Mouse (Mus musculus): ENCODE measurements around the gene Tcea3. TPM values are rescaled to one million over a fixed set of nuclear protein-coding genes. Genes with fewer than 3 reads are reported as not detected.

Gene Tcea3
- polyA plus RNA-seq, 1 experiment = 1.8 TPM

GRCm38 (mm10) chr4:136206033-136206893 is 41.3 kb upstream of the Tcea3 start, which contains the start of gene Asap3:
Gene Asap3, plus strand, starts transcription at chr4:136206365.
- Histone ChIP-seq H3K4me3 (ENCODE audit: control insufficient read depth, insufficient read depth, low read length) (peak within 1 kb of the TSS; percentile 50), H3K4me1 (replicated peaks; ENCODE audit: control insufficient read depth, insufficient read depth, low read length) (peaks cover 14% of the 10 kb centered on the region), H3K36me3 (ENCODE audit: control insufficient read depth, insufficient read depth, low read length) (no peaks in the 10 kb centered on the region), H3K27ac (ENCODE audit: control insufficient read depth, insufficient read depth, low read length) (no peak within 1 kb of the TSS), H3K27me3 (ENCODE audit: control insufficient read depth, insufficient read depth, low read length) (peaks cover 2% of the 10 kb centered on the region; the same call in 1 of the 2 replicates)
- WGBS = 1% methylated on average over 54 of the region's 54 CpGs
- TF ChIP-seq CTCF (IDR thresholded peaks at IDR 0.05; ENCODE audit: borderline replicate concordance, control insufficient read depth, extremely low read depth, insufficient read depth, low read length, poor library complexity) = no peak
- TF ChIP-seq POLR2A (IDR thresholded peaks at IDR 0.05; ENCODE audit: control insufficient read depth, extremely low read depth, insufficient read depth, low read length, poor library complexity) = no peak
- DNase-seq = peak; percentile 91

GRCm38 (mm10) chr4:136206943-136207342 is 40.6 kb upstream of the Tcea3 start:
- no peak overlapping the region for H3K27ac ChIP-seq (ENCODE audit: control insufficient read depth, insufficient read depth, low read length)
- TF ChIP-seq POLR2A (IDR thresholded peaks at IDR 0.05; ENCODE audit: control insufficient read depth, extremely low read depth, insufficient read depth, low read length, poor library complexity) (no peak), CTCF (IDR thresholded peaks at IDR 0.05; ENCODE audit: borderline replicate concordance, control insufficient read depth, extremely low read depth, insufficient read depth, low read length, poor library complexity) (no peak)
- H3K4me1 ChIP-seq (replicated peaks; ENCODE audit: control insufficient read depth, insufficient read depth, low read length) = peaks cover 14% of the 10 kb centered on the region
- DNase-seq = no peak
- WGBS = 19% methylated on average over 6 of the region's 6 CpGs
- peaks cover 2% of the 10 kb centered on the region; the same call in 1 of the 2 replicates for H3K27me3 ChIP-seq (ENCODE audit: control insufficient read depth, insufficient read depth, low read length)
- no peaks in the 10 kb centered on the region for H3K36me3 ChIP-seq (ENCODE audit: control insufficient read depth, insufficient read depth, low read length)
- peak overlapping the region; percentile 50 for H3K4me3 ChIP-seq (ENCODE audit: control insufficient read depth, insufficient read depth, low read length)

- TF ChIP-seq POLR2A (IDR thresholded peaks at IDR 0.05; ENCODE audit: control insufficient read depth, extremely low read depth, insufficient read depth, low read length, poor library complexity) = no peak
- no peak for TF ChIP-seq CTCF (IDR thresholded peaks at IDR 0.05; ENCODE audit: borderline replicate concordance, control insufficient read depth, extremely low read depth, insufficient read depth, low read length, poor library complexity)
- 82% methylated on average over 9 of the region's 9 CpGs for WGBS
- H3K27ac ChIP-seq (ENCODE audit: control insufficient read depth, insufficient read depth, low read length) = no peak overlapping the region
- no peak overlapping the region for H3K4me3 ChIP-seq (ENCODE audit: control insufficient read depth, insufficient read depth, low read length)
- no peaks in the 10 kb centered on the region for H3K36me3 ChIP-seq (ENCODE audit: control insufficient read depth, insufficient read depth, low read length)
- H3K27me3 ChIP-seq (ENCODE audit: control insufficient read depth, insufficient read depth, low read length) = peaks cover 2% of the 10 kb centered on the region; the same call in 1 of the 2 replicates
- no peak for DNase-seq
- peaks cover 11% of the 10 kb centered on the region for H3K4me1 ChIP-seq (replicated peaks; ENCODE audit: control insufficient read depth, insufficient read depth, low read length)
Observed at GRCm38 (mm10) chr4:136210931-136211330, 36.6 kb upstream of the Tcea3 start.

- H3K27me3 ChIP-seq (ENCODE audit: control insufficient read depth, insufficient read depth, low read length) = peaks cover 2% of the 10 kb centered on the region; the same call in 1 of the 2 replicates
- H3K27ac ChIP-seq (ENCODE audit: control insufficient read depth, insufficient read depth, low read length) = no peak overlapping the region
- DNase-seq = no peak
- H3K4me3 ChIP-seq (ENCODE audit: control insufficient read depth, insufficient read depth, low read length) = no peak overlapping the region
- H3K4me1 ChIP-seq (replicated peaks; ENCODE audit: control insufficient read depth, insufficient read depth, low read length) = no peaks in the 10 kb centered on the region
- TF ChIP-seq POLR2A (IDR thresholded peaks at IDR 0.05; ENCODE audit: control insufficient read depth, extremely low read depth, insufficient read depth, low read length, poor library complexity) = no peak
- TF ChIP-seq CTCF (IDR thresholded peaks at IDR 0.05; ENCODE audit: borderline replicate concordance, control insufficient read depth, extremely low read depth, insufficient read depth, low read length, poor library complexity) = no peak
- WGBS = 78% methylated on average over 7 of the region's 7 CpGs
- H3K36me3 ChIP-seq (ENCODE audit: control insufficient read depth, insufficient read depth, low read length) = no peaks in the 10 kb centered on the region
Observed at GRCm38 (mm10) chr4:136213629-136214028, 33.9 kb upstream of the Tcea3 start.

GRCm38 (mm10) chr4:136214828-136215227 is 32.7 kb upstream of the Tcea3 start:
- H3K27me3 ChIP-seq (ENCODE audit: control insufficient read depth, insufficient read depth, low read length) = peaks cover 2% of the 10 kb centered on the region; the same call in 1 of the 2 replicates
- TF ChIP-seq POLR2A (IDR thresholded peaks at IDR 0.05; ENCODE audit: control insufficient read depth, extremely low read depth, insufficient read depth, low read length, poor library complexity) = no peak
- no peak for TF ChIP-seq CTCF (IDR thresholded peaks at IDR 0.05; ENCODE audit: borderline replicate concordance, control insufficient read depth, extremely low read depth, insufficient read depth, low read length, poor library complexity)
- 0 out of 2 replicates have a peak, but pooled peaks cover under 1% of the 10 kb centered on the region for H3K4me1 ChIP-seq (replicated peaks; ENCODE audit: control insufficient read depth, insufficient read depth, low read length)
- no peak for DNase-seq
- H3K4me3 ChIP-seq (ENCODE audit: control insufficient read depth, insufficient read depth, low read length) = no peak overlapping the region
- no peaks in the 10 kb centered on the region for H3K36me3 ChIP-seq (ENCODE audit: control insufficient read depth, insufficient read depth, low read length)
- 97% methylated on average over 8 of the region's 8 CpGs for WGBS
- no peak overlapping the region for H3K27ac ChIP-seq (ENCODE audit: control insufficient read depth, insufficient read depth, low read length)

GRCm38 (mm10) chr4:136215576-136215975 is 32.0 kb upstream of the Tcea3 start:
- H3K27ac ChIP-seq (ENCODE audit: control insufficient read depth, insufficient read depth, low read length) = no peak overlapping the region
- no peak overlapping the region for H3K4me3 ChIP-seq (ENCODE audit: control insufficient read depth, insufficient read depth, low read length)
- no peak for TF ChIP-seq POLR2A (IDR thresholded peaks at IDR 0.05; ENCODE audit: control insufficient read depth, extremely low read depth, insufficient read depth, low read length, poor library complexity)
- TF ChIP-seq CTCF (IDR thresholded peaks at IDR 0.05; ENCODE audit: borderline replicate concordance, control insufficient read depth, extremely low read depth, insufficient read depth, low read length, poor library complexity) = no peak
- 0 out of 2 replicates have a peak, but pooled peaks cover 3% of the 10 kb centered on the region for H3K4me1 ChIP-seq (replicated peaks; ENCODE audit: control insufficient read depth, insufficient read depth, low read length)
- WGBS = 92% methylated on average over 8 of the region's 8 CpGs
- DNase-seq = no peak
- H3K27me3 ChIP-seq (ENCODE audit: control insufficient read depth, insufficient read depth, low read length) = peaks cover 2% of the 10 kb centered on the region; the same call in 1 of the 2 replicates
- H3K36me3 ChIP-seq (ENCODE audit: control insufficient read depth, insufficient read depth, low read length) = no peaks in the 10 kb centered on the region

All from thymus, adult 2 months (tissue).